Mouse (Mus musculus) embryonic fibroblast, embryonic 13.5 days (primary cell): ENCODE results near the gene Mief1.

Source experiments
- CTCF ChIP-seq: IDR thresholded peaks from 2 replicates; pipeline ENCODE4 v1.5.1; 2011; ENCODE audit warnings: mild to moderate bottlenecking, control low read depth, low read length, moderate library complexity, borderline replicate concordance; ENCODE audit not compliant: insufficient read depth
- POLR2A ChIP-seq: IDR thresholded peaks from 2 replicates; pipeline ENCODE4 v1.6.1; 2011; ENCODE audit warnings: low read depth, mild to moderate bottlenecking, control low read depth, low read length, moderate library complexity

GRCm38 (mm10) chr15:80258240-80259170 is 24.7 kb downstream of the Mief1 start:
- TF ChIP-seq CTCF: no peak
- TF ChIP-seq POLR2A: peak; percentile 64
